Mouse (Mus musculus) spleen, adult 12 weeks (tissue): ENCODE measurements around the gene Wwc2.
A peak's percentile ranks its signal among the peaks of the same experiment; 100 is the strongest.

Experiments used
- DNase-seq: peaks from one replicate; pipeline ENCODE4 v3.0.0; 2022; ENCODE audit warnings: low spot score

The Wwc2 gene

DNA sequence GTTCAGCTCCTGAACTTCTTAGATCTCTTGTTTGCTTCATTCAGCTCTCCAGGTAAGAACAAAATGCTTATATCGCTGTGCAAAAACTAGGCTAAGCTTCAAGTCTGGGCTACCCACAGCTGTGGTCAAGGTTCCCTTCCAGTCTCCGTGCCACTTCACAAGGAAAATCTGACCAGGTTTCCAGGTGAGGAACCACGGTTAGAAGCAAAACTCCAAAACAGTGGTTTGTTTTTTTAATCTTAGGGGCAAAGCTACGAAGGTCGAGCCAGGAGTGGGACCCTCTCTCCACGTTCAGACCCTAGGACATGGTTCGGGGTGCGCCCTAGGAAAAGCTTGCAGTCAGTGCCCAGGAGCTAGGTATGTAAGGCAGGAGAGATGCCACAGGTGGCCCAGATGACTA, 1.5 kb downstream of the Wwc2 start:
- no peak for DNase-seq

DNA sequence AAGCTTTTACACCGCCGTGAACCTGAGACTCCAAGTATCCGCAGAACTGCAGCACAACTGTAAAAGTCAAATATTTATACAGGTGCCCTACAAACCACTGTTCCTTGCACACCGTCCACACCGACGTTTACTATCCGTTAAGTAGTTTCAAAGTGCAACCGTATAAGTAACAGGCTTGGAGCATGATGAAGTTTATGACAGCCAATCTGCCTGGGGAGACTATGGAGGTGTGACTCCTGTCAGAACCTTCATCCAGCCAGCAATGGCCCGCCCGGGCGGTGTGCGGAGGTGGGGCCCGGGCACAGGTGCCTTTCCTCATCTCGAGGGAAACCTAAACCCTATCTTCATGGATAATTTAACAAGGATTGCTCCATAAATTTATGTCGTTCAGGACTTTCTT, 2.6 kb downstream of the Wwc2 start:
- no peak for DNase-seq

DNA sequence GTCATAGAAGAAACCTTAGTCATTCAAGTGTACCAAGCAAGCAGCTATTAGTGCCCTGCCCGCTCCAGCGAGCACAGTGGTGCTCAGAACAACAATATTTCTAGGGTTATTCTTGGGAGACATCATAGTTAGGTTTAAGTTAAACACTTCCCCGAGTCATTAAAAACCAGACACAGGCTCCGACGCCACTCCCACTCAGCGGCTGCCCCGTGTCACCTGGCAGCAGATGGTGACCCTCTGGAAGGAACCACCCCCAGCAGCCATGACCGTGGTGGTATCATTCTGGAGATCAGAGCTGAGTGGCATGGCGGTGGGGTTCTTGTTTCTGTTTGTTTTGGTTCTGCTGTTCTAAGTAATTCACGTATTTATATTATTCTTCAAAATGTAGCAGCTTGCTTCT, 5.1 kb downstream of the Wwc2 start:
- DNase-seq: no peak

DNA sequence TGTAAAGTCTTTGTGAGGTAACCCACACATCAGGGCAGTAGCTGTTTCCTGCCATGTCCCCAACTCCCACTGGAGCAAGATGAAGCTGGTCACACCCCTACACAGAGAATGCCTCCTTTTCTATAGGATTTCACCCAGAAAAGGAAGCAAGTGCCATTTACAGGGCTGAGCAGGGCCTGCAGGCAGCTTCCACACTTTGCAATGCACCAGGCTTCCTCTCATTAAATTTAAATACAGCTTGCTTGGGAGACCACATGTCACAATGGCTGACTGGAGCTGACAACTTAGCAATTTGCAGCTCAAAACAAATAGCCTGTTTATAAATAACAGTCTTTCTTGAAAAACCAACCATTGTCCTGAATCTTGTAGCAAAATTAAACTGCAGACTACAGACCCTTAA, 5.5 kb downstream of the Wwc2 start:
- no peak for DNase-seq

DNA sequence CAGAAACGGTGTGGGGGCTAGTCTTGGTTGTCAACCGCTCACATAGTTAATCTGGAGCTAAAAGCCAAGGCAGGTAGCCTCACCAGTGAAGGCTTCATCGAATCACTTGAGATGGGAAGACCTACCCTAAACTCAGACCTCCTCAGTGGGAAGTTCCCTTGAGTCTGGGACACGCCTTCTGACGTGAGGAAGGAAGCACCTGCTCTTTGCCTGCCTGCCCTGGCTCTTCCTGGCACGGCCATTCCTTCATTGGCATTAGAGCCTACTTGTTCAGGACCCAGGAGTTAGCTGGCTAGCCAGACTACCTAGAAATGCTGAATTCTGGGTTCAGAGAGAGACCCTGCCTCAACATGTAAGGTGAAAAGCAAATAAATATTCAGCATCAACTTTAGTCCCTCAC, 9.6 kb downstream of the Wwc2 start:
- DNase-seq: no peak

GRCm38 (mm10) chr8:47979876-47980275, 10.8 kb downstream of the Wwc2 start:
- no peak for DNase-seq

GRCm38 (mm10) chr8:47978755-47979154, 12.0 kb downstream of the Wwc2 start:
- peak; percentile 17 for DNase-seq

GRCm38 (mm10) chr8:47974963-47975314, 15.8 kb downstream of the Wwc2 start:
- no peak for DNase-seq

GRCm38 (mm10) chr8:47974138-47974962, 16.4 kb downstream of the Wwc2 start:
- no peak for DNase-seq

DNA sequence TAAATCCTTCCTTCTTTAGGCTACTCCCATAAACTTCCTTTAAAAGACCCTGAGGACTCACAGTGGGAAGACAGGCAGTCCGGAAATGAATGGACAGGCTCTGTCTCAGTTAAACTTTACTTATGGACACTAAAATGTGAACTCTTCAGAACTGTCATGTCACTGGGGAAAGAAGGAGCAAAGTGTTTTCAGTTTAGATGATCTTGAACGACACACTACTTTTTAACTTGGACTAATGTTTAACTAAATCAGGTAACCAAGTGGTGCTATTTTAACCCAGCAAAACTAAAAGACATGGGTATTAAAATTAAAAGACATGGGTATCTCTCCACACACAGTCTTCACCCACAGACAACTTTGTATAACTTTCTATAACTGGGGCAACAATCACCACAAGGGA, 19.6 kb downstream of the Wwc2 start:
- DNase-seq: no peak

GRCm38 (mm10) chr8:47970576-47970975, 20.1 kb downstream of the Wwc2 start:
- DNase-seq: no peak

DNA sequence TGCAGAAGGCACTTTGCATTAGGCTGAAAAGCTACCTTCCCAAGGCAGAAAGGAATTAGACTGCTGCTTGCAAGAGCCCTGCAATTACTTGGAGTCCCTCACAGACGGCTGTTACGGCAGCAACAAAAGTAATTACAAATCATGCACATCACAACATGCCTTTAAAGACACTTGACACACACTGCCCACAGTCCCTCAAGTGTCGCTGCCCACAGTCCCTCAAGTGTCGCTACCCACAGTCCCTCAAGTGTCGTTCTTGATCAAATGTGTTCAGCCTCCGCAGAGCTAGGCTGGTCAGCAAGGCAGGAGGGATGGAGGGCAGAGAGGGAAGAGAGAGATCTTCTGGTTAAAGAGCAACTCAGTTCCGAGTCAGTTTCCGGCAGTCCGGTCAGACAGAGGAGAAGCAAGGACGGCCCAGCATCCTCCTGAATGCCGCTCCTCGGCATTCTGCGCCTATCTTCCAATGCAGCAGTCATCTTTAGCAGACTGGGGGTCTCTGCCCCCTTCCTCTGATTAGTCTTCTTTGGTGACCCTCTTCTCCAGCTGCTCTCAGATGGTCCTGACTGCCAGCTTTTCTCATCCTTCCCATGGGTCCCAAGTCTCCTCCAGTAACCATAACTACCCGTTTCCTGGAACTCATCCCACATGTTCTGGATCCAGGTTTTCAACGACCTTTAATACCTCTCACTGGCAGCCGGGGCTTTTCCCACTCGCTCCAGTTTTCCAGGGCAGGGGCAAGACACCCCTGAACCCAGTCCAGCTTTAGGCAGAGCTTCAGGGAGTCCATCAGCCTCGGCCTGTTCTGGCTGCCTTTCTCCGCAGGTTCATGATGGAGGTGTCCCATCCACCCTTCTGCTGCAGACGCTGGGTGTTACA, 23.4 kb downstream of the Wwc2 start:
- no peak for DNase-seq

GRCm38 (mm10) chr8:47962484-47962883, 28.2 kb downstream of the Wwc2 start:
- no peak for DNase-seq

DNA sequence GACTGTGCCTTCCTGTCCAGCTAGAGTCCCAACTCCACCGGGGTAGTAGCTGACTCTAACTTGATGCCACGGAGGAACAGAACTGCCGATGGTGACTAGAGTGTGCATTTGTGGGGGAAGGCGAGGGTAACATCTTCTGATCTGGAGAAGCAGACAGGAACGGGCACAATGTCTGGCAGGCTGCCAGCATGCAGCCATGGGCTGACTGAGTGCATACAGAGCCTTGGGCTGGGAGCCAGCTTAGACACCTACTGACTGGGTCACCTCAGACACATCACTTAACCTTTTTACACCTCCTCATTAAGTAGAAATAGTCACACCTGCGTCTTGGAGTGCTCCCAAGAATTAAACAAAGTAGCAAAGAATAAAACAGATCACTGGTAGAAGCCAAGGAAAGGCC, 28.7 kb downstream of the Wwc2 start:
- DNase-seq: no peak

- no peak for DNase-seq
These were observed 33.2 kb downstream of the Wwc2 start for GRCm38 (mm10) chr8:47957560-47957959.

- DNase-seq: no peak
These were observed 39.3 kb downstream of the Wwc2 start for GRCm38 (mm10) chr8:47951380-47951932.

DNA sequence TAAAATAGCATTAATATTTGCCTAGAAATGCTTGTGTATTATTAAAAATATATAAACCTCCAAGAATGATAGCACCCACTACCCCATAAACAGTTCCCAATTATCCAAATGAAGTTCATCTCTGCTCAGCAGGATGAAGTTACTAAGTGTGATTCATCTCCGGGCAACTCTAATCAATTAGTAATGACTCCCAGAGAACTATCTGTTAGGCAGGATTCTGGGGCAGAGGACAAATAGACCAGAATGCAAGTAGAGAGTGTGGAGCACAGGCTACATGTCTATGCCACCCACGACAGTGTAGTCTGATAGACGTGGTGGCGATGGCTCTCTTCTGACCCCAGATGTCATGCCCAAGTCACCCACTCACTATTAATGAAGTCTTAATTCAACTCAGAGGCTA, 41.9 kb downstream of the Wwc2 start:
- no peak for DNase-seq

DNA sequence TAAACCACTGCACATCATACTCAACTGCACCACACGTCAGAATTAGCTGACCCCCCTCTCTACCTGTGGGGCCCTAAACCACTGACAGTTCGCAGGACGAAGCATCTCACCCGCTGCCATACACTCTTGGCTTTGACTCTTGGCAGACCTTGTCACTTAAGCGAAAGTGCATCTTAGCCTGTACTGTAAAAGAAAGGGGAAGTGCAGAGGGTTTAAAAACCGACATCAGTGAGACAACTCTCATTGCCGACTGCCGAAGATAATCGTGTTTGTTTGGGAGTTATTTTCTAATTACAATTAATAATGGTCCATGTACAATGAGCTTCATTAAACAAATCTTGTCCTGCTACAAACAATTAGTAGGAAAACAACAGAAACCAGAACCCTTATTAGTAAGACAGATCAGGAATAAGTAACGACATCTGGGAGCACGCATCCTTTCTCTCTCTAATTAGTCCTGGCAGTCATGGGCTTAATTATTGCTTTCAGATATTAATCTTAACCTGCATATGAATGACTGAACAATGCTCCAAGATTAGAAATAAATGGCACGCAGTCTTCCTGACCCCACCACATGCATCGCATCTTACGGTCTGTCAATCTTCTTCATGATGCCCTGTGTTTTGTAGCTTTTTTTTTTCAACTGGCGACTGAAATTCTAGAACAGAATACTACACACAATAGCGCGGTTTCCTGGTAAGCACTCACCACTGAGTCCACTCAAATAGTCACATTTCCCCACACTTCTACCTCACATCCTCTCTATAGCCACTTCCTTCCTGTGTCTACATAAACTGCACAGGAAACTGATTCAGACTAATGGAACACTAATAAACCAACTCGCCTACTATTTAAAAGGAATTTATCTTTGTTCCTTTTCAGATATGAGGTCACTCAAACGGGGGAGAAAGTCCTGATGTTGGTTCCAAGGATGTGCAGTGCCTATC, 42.8 kb downstream of the Wwc2 start:
- no peak for DNase-seq

DNA sequence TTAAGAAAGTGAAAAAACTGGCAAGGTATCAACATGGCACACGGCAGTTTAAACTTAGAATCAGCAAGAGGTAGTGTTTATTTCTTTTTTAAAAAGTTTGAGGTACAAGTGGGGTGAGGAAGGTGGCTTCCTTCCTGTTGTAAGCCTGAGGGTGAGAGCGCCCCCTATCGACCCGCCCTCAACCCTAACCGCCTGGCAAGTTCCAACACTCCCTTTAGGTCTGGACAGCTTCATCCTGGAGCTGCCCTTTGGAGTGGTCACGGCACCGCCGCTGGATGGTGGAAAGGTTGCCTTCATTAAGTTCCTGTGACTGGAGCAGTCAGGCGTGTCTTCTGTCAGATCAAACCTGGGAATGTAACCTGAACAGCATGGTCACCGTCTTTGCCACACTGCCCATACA, 47.7 kb downstream of the Wwc2 start:
- no peak for DNase-seq

GRCm38 (mm10) chr8:47941028-47941427, 49.7 kb downstream of the Wwc2 start:
- no peak for DNase-seq

- no peak for DNase-seq
These were observed 50.5 kb downstream of the Wwc2 start for GRCm38 (mm10) chr8:47939933-47940870.
